Mouse (Mus musculus): ENCODE measurements at regions not wholly inside any gene's neighbourhood (a gene's known extent, or its start where the extent isn't known, plus 50 kb on each side); places are given as distances from the start of the nearest gene placed in this dataset.

GRCm38 (mm10) chr7:114912109-114912508, 168.6 kb downstream of the Insc start:
- no peak for DNase-seq

- DNase-seq, result peak; percentile 8
Observed at GRCm38 (mm10) chr7:114922155-114922554, 178.7 kb downstream of the Insc start.

GRCm38 (mm10) chr7:114933861-114934260, 190.4 kb downstream of the Insc start:
- no peak for DNase-seq

- DNase-seq, result no peak
Observed at GRCm38 (mm10) chr7:114950759-114951158, 207.3 kb downstream of the Insc start.

- DNase-seq, result no peak
Observed at GRCm38 (mm10) chr7:114963206-114963605, 219.7 kb downstream of the Insc start.

- no peak for DNase-seq
Observed at GRCm38 (mm10) chr7:114965923-114966322, 222.4 kb downstream of the Insc start.

- no peak for DNase-seq
Observed at GRCm38 (mm10) chr7:114986481-114986880, 243.0 kb downstream of the Insc start.

GRCm38 (mm10) chr7:114991255-114991654, 247.8 kb downstream of the Insc start:
- DNase-seq, result no peak

- no peak for DNase-seq
Observed at GRCm38 (mm10) chr7:114992440-114992839, 248.9 kb downstream of the Insc start.

GRCm38 (mm10) chr7:115000796-115001524, 257.5 kb downstream of the Insc start:
- no peak for DNase-seq

- DNase-seq, result no peak
Observed at GRCm38 (mm10) chr7:115014253-115014998, 270.9 kb downstream of the Insc start.

GRCm38 (mm10) chr7:115019369-115019958, 276.0 kb downstream of the Insc start:
- DNase-seq, result no peak

- DNase-seq, result no peak
Observed at GRCm38 (mm10) chr7:115020023-115020422, 276.5 kb downstream of the Insc start.

- no peak for DNase-seq
Observed at GRCm38 (mm10) chr7:115025803-115026202, 282.3 kb downstream of the Insc start.

- no peak for DNase-seq
Observed at GRCm38 (mm10) chr7:115027685-115028084, 284.2 kb downstream of the Insc start.

- no peak for DNase-seq
Observed at GRCm38 (mm10) chr7:115033987-115034386, 290.5 kb downstream of the Insc start.

- DNase-seq, result no peak
Observed at GRCm38 (mm10) chr7:115055527-115055926, 312.0 kb downstream of the Insc start.

GRCm38 (mm10) chr7:115056992-115057645, 313.6 kb downstream of the Insc start:
- no peak for DNase-seq

GRCm38 (mm10) chr7:115057736-115058135, 314.2 kb downstream of the Insc start:
- DNase-seq, result no peak

GRCm38 (mm10) chr7:115060171-115060570, 316.7 kb downstream of the Insc start:
- no peak for DNase-seq

- DNase-seq, result no peak
Observed at GRCm38 (mm10) chr7:115062817-115063216, 319.3 kb downstream of the Insc start.

GRCm38 (mm10) chr7:115067641-115068040, 324.1 kb downstream of the Insc start:
- DNase-seq, result no peak

GRCm38 (mm10) chr7:115073406-115073805, 329.9 kb downstream of the Insc start:
- DNase-seq, result no peak
